Mouse (Mus musculus) embryonic facial prominence, embryonic 10.5 days (tissue): ENCODE data around the gene Neurog3. TPM values are rescaled to one million over a fixed set of nuclear protein-coding genes. Genes with fewer than 3 reads are reported as not detected.

ENCODE experiments used
- DNase-seq: peaks from one replicate; pipeline ENCODE4 v3.0.0-alpha.2; 2017; ENCODE audit warnings: low spot score
- H3K27ac ChIP-seq: fragments of 300-500 bp; sonication (generic); replicated peaks from 2 replicates; pipeline ENCODE4 v1.5.1; 2016; ENCODE audit warnings: mild to moderate bottlenecking
- H3K27me3 ChIP-seq: fragments of 300-500 bp; sonication (generic); replicated peaks from 2 replicates; pipeline ENCODE4 v1.6.1; 2016; ENCODE audit warnings: low read depth, mild to moderate bottlenecking; ENCODE audit not compliant: poor library complexity, severe bottlenecking
- H3K36me3 ChIP-seq: fragments of 300-500 bp; sonication (generic); replicated peaks from 2 replicates; pipeline ENCODE4 v1.6.1; 2016; ENCODE audit warnings: mild to moderate bottlenecking, moderate library complexity
- H3K4me1 ChIP-seq: fragments of 300-500 bp; sonication (generic); 2 replicates; pipeline ENCODE4 v1.6.1; 2016
- H3K4me3 ChIP-seq: fragments of 300-500 bp; sonication (generic); 2 replicates; pipeline ENCODE4 v1.5.1; 2016; ENCODE audit warnings: mild to moderate bottlenecking, moderate library complexity
- H3K9me3 ChIP-seq: fragments of 300-500 bp; sonication (generic); 2 replicates; pipeline ENCODE4 v1.6.1; 2016; ENCODE audit warnings: mild to moderate bottlenecking
- WGBS: fragments of 180-500 bp; shearing (Covaris S2); methylation state at CpG from one replicate; pipeline ENCODE4 v1.1.7; 2016; 5-methylcytosine and 5-hydroxymethylcytosine counted together
- polyA plus RNA-seq: library from polyadenylated mRNA; unstranded; fragments of >200 nt; fragmentation: Nextera tagmentation; extraction: Ambion mirVana; gene quantifications from 2 replicates; pipeline ENCODE4 v1.2.1, GENCODE M21; 2016

The Neurog3 gene
- polyA plus RNA-seq, 1 experiment from 2014 or later: 0.88 TPM

GRCm38 (mm10) chr10:62147466-62148248 is 14.8 kb downstream of the Neurog3 start:
- no peak overlapping the region for H3K4me3 ChIP-seq
- DNase-seq: no peak
- 54% methylated on average over 12 of the region's 12 CpGs for WGBS
- no peaks in the 10 kb centered on the region for H3K36me3 ChIP-seq
- no peaks in the 10 kb centered on the region for H3K9me3 ChIP-seq
- no peak overlapping the region for H3K27ac ChIP-seq
- peaks cover 56% of the 10 kb centered on the region for H3K27me3 ChIP-seq
- peaks cover 12% of the 10 kb centered on the region for H3K4me1 ChIP-seq

- no peak for DNase-seq
- WGBS: 39% methylated on average over 7 of the region's 7 CpGs
- Histone ChIP-seq H3K9me3 (0 out of 2 replicates have a peak, but pooled peaks cover 2% of the 10 kb centered on the region), H3K27ac (no peak overlapping the region), H3K4me1 (peaks cover 12% of the 10 kb centered on the region), H3K4me3 (no peak overlapping the region), H3K36me3 (no peaks in the 10 kb centered on the region), H3K27me3 (peaks cover 45% of the 10 kb centered on the region)
Observed at GRCm38 (mm10) chr10:62149929-62150328, 17.0 kb downstream of the Neurog3 start.

GRCm38 (mm10) chr10:62162410-62162809 is 29.5 kb downstream of the Neurog3 start:
- H3K9me3 ChIP-seq: no peaks in the 10 kb centered on the region
- no peaks in the 10 kb centered on the region; the same call in 1 of the 2 replicates for H3K27me3 ChIP-seq
- 48% methylated on average over 10 of the region's 10 CpGs for WGBS
- DNase-seq: no peak
- no peaks in the 10 kb centered on the region for H3K36me3 ChIP-seq
- H3K4me3 ChIP-seq: no peak overlapping the region
- 0 out of 2 replicates have a peak overlapping the region, but pooled peaks have one; percentile 6 for H3K27ac ChIP-seq
- H3K4me1 ChIP-seq: peaks cover 14% of the 10 kb centered on the region

GRCm38 (mm10) chr10:62172841-62173553 is 40.1 kb downstream of the Neurog3 start:
- H3K4me1 ChIP-seq: peaks cover 35% of the 10 kb centered on the region
- H3K9me3 ChIP-seq: no peaks in the 10 kb centered on the region
- H3K27me3 ChIP-seq: peaks cover 40% of the 10 kb centered on the region
- no peaks in the 10 kb centered on the region for H3K36me3 ChIP-seq
- 3% methylated on average over 9 of the region's 9 CpGs for WGBS
- H3K27ac ChIP-seq: peak overlapping the region; percentile 78
- peak; percentile 67 for DNase-seq
- peak overlapping the region; percentile 33 for H3K4me3 ChIP-seq

DNA sequence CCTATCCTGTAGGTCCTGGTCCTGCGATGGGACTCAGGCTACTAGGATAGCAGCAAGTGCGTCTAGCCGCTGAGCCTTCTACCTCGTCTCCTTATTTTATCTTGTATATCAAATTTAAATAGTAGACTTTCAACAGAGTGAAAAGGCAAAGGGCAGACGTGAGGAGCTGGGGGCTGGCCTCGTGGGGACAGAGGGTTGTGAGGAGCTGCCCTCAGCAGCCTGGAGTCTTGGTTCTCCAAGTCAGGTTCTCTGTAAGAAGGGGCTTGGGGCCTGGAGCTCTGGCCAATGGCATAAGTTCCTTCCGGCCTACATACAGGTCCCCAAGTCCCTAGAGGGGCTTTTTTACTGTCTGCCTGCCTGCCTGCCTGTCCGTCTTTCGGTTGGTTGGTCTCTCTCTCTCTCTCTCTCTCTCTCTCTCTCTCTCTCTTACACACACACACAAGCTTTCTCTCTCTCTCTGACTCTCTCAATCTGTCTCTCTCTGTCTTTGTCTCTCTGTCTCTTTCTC is 41.1 kb downstream of the Neurog3 start:
- H3K27me3 ChIP-seq: peaks cover 40% of the 10 kb centered on the region
- no peaks in the 10 kb centered on the region for H3K9me3 ChIP-seq
- peak overlapping the region; percentile 75 for H3K27ac ChIP-seq
- no peaks in the 10 kb centered on the region for H3K36me3 ChIP-seq
- H3K4me1 ChIP-seq: peaks cover 35% of the 10 kb centered on the region
- no peak overlapping the region for H3K4me3 ChIP-seq
- DNase-seq: no peak
- 21% methylated on average over 9 of the region's 9 CpGs for WGBS

DNA sequence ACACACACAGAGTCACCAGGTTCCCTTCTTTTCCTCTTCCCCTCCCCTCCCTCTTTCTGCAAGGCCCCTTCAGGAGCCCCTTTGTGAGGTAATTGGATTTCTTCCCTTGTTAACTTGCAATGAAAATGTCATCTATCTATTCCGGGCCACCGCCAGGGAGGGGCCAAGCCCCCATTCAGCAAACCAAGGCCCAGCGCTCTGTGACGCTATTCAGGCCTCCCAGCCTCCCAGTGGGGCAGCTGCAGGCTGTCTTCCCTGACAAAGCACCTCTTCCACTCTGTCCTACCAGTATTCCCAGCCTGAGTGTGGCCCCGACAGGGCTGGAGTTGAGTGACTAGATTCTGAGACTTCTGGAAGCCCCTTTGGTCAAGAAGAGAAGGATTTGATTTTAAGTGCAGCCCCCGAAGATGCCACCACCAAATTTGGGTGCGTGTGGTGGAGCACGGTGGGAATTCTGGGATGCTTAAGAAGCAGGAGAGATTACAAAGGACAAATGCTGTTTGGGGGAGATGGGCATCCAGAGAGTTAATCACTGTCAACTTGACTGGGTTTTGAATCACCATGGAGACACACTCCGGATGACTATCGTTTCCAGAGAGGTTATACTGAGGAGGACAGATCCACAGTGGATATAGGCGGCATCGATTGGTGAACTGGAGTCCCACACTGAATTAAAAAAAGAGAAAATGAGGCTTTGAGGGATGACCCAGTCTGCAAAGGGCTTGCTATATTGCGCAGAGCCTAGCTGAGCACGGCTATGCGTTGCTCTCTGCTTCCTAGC is 41.8 kb downstream of the Neurog3 start:
- Histone ChIP-seq H3K4me3 (no peak overlapping the region), H3K4me1 (peaks cover 35% of the 10 kb centered on the region), H3K36me3 (no peaks in the 10 kb centered on the region), H3K9me3 (no peaks in the 10 kb centered on the region), H3K27me3 (peaks cover 40% of the 10 kb centered on the region), H3K27ac (peak overlapping the region; percentile 75)
- 33% methylated on average over 15 of the region's 15 CpGs for WGBS
- peak; percentile 51 for DNase-seq

GRCm38 (mm10) chr10:62179944-62180343 is 47.1 kb downstream of the Neurog3 start:
- Histone ChIP-seq H3K9me3 (no peaks in the 10 kb centered on the region), H3K4me1 (peaks cover 12% of the 10 kb centered on the region), H3K4me3 (no peak overlapping the region), H3K27me3 (peaks cover 36% of the 10 kb centered on the region), H3K36me3 (no peaks in the 10 kb centered on the region), H3K27ac (no peak overlapping the region)
- no peak for DNase-seq
- 91% methylated on average over 3 of the region's 3 CpGs for WGBS

DNA sequence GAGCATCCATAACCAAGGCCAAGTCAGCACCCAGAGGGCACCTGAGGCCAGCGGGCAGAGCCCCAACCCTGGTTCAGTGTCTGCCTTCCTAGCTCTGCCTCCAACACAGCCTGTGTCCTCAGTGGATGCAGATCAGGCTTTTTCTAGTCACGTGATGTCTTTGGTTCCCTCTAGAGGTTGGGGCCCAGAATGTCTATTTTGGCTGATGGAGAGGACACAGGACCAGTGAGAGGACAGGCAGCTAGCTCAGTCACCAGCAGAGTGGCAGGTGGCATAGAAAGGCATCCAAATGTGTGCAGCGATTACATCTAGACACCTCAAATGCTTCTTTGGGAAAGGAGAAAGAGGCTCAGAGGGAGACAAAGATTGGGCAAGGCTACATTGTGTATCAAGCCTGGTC is 48.8 kb downstream of the Neurog3 start:
- H3K27ac ChIP-seq: no peak overlapping the region
- WGBS: 43% methylated on average over 3 of the region's 3 CpGs
- no peak overlapping the region for H3K4me3 ChIP-seq
- peaks cover 7% of the 10 kb centered on the region for H3K4me1 ChIP-seq
- no peaks in the 10 kb centered on the region for H3K9me3 ChIP-seq
- H3K36me3 ChIP-seq: no peaks in the 10 kb centered on the region
- no peak for DNase-seq
- H3K27me3 ChIP-seq: peaks cover 20% of the 10 kb centered on the region

- Histone ChIP-seq H3K9me3 (no peaks in the 10 kb centered on the region), H3K4me3 (no peak overlapping the region), H3K27ac (no peak overlapping the region), H3K36me3 (no peaks in the 10 kb centered on the region), H3K27me3 (peaks cover 20% of the 10 kb centered on the region), H3K4me1 (peaks cover 7% of the 10 kb centered on the region)
- 75% methylated on average over 6 of the region's 6 CpGs for WGBS
- DNase-seq: no peak
Observed at GRCm38 (mm10) chr10:62182471-62183014, 49.7 kb downstream of the Neurog3 start.

DNA sequence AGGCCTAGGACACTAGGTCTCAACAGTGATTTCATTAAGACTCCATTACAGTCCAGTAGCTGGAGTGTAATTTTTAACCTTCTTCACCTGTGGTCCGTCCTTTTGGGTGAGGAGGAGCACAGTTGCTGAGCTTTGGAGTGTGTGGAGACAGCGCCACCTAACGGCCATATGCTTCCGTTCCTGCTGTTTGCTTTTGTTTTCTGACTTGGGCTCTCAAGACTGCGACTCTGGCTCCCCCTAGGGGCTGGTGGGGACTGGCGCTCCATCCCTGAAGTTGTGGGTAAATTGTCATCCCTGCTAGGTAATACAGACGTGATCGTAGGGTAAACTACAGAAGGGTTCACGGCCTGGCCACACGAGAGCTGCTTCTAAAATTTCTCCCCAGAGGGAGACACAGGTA is 50.2 kb downstream of the Neurog3 start:
- WGBS: 2% methylated on average over 10 of the region's 10 CpGs
- peak; percentile 95 for DNase-seq
- no peaks in the 10 kb centered on the region for H3K36me3 ChIP-seq
- H3K27ac ChIP-seq: no peak overlapping the region
- peaks cover 7% of the 10 kb centered on the region for H3K4me1 ChIP-seq
- peaks cover 20% of the 10 kb centered on the region for H3K27me3 ChIP-seq
- H3K4me3 ChIP-seq: no peak overlapping the region
- H3K9me3 ChIP-seq: no peaks in the 10 kb centered on the region
